Mouse (Mus musculus) ES-E14 (cell line): ENCODE results near the gene Rhbg. TPM values are rescaled to one million over a fixed set of nuclear protein-coding genes. Genes with fewer than 3 reads are reported as not detected.
A peak's percentile ranks its signal among the peaks of the same experiment; 100 is the strongest.

Experiments used
- DNase-seq: peaks from one replicate; pipeline ENCODE4 v3.0.0-alpha.2; 2013; ENCODE audit warnings: low read depth, low spot score
- H3K27ac ChIP-seq: 2 replicates; pipeline ENCODE4 v1.5.1; 2012; ENCODE audit warnings: low read depth, mild to moderate bottlenecking, low read length, moderate library complexity, mixed read lengths; ENCODE audit not compliant: poor library complexity, insufficient read depth, severe bottlenecking
- H3K36me3 ChIP-seq: 2 replicates; pipeline ENCODE4 v1.6.1; 2012; ENCODE audit warnings: mild to moderate bottlenecking, low read length, moderate library complexity, mixed read lengths; ENCODE audit not compliant: control insufficient read depth, poor library complexity, insufficient read depth, severe bottlenecking
- H3K4me1 ChIP-seq, 2 experiments: fragments of 150-350 bp in 1 of 2; sonication (generic) in 1 of 2; 2 replicates each; pipeline ENCODE4 v1.6.1; 2012; ENCODE audit warnings: low read length in 2 of 2, mild to moderate bottlenecking in 1 of 2, mixed read lengths in 1 of 2; ENCODE audit not compliant: control insufficient read depth in 2 of 2, insufficient read depth in 2 of 2, poor library complexity in 1 of 2
- H3K4me3 ChIP-seq, 2 experiments: fragments of 150-350 bp in 1 of 2; sonication (generic) in 1 of 2; 2 replicates each; pipeline ENCODE4 v1.5.1; 2012; ENCODE audit warnings: low read length in 2 of 2, low read depth in 1 of 2, mild to moderate bottlenecking in 1 of 2, mixed read lengths in 1 of 2; ENCODE audit not compliant: insufficient read depth in 1 of 2, poor library complexity in 1 of 2, severe bottlenecking in 1 of 2
- H3K9ac ChIP-seq: 2 replicates; pipeline ENCODE4 v1.6.1; 2012; ENCODE audit warnings: low read depth, mild to moderate bottlenecking, low read length, mixed read lengths; ENCODE audit not compliant: poor library complexity, insufficient read depth, severe bottlenecking
- H3K9me3 ChIP-seq: fragments of 150-350 bp; sonication (generic); 2 replicates; pipeline ENCODE4 v1.6.1; 2012; ENCODE audit warnings: low read depth, mild to moderate bottlenecking, low read length; ENCODE audit not compliant: control insufficient read depth, insufficient read depth
- CHD2 ChIP-seq: IDR thresholded peaks from 2 replicates; pipeline ENCODE4 v1.6.1; 2014; ENCODE audit warnings: mild to moderate bottlenecking, low read depth, low read length, inconsistent platforms
- HCFC1 ChIP-seq: IDR thresholded peaks from 2 replicates; pipeline ENCODE4 v1.6.1; 2012; ENCODE audit warnings: low read length, inconsistent platforms, borderline replicate concordance; ENCODE audit not compliant: insufficient read depth
- MAFK ChIP-seq: IDR thresholded peaks from 2 replicates; pipeline ENCODE4 v1.6.1; 2014; ENCODE audit warnings: mild to moderate bottlenecking, low read depth, low read length, inconsistent platforms; ENCODE audit not compliant: insufficient read depth
- ZC3H11A ChIP-seq: IDR thresholded peaks from 2 replicates; pipeline ENCODE4 v1.6.1; 2012; ENCODE audit warnings: low read depth, mild to moderate bottlenecking, inconsistent platforms, low read length, borderline replicate concordance
- ZNF384 ChIP-seq: IDR thresholded peaks from 2 replicates; pipeline ENCODE4 v1.6.1; 2012; ENCODE audit warnings: low read depth, low read length, inconsistent platforms
- in situ Hi-C, 2 experiments: fragments of 600-800 bp; cut with MboI; formaldehyde crosslinking; loops; one replicate each; pipeline ENCODE4 v1.15.1; 2025; ENCODE audit warnings: low sequenced_read_pairs in 2 of 2, inconsistent platforms in 1 of 2; ENCODE audit not compliant: unreplicated experiment in 2 of 2
- total RNA-seq: library from RNA; depleted of rRNA; stranded (reverse); fragments of 300-350 nt; gene quantifications from 2 replicates; pipeline ENCODE4 v1.2.3, GENCODE M21; 2012

Gene Rhbg
- total RNA-seq, 1 experiment = 3.4 TPM

GRCm38 (mm10) chr3:88215553-88216004 lies 38.9 kb downstream of the Rhbg start:
- Histone ChIP-seq H3K9ac (no peak overlapping the region), H3K27ac (no peak overlapping the region), H3K4me1 (peaks cover 0 to 5% of the 10 kb centered on the region in 2 experiments; a peak in 1 of 4 replicates), H3K4me3 (peak overlapping the region; percentile 32 to 65; a peak in 1 of 4 replicates), H3K9me3 (no peaks in the 10 kb centered on the region), H3K36me3 (no peaks in the 10 kb centered on the region)
- DNase-seq = no peak
- TF ChIP-seq CHD2 (no peak), HCFC1 (no peak), MAFK (no peak), ZC3H11A (no peak), ZNF384 (no peak)
- in situ Hi-C loops = no loop called here

GRCm38 (mm10) chr3:88214971-88215552 lies 39.4 kb downstream of the Rhbg start:
- no peak overlapping the region for H3K27ac ChIP-seq
- in situ Hi-C loops = no loop called here

GRCm38 (mm10) chr3:88214197-88214938 lies 40.1 kb downstream of the Rhbg start:
- no peak for DNase-seq

More at GRCm38 (mm10) chr3:88214971-88215552, 39.4 kb downstream of the Rhbg start:
- H3K9ac ChIP-seq = peak overlapping the region; percentile 36; the same call in 1 of the 2 replicates
- peak overlapping the region; percentile 65 to 69 for H3K4me3 ChIP-seq
- no peaks in the 10 kb centered on the region for H3K9me3 ChIP-seq
- peaks cover 0 to 4% of the 10 kb centered on the region in 2 experiments; a peak in 1 of 4 replicates for H3K4me1 ChIP-seq
- TF ChIP-seq CHD2 = no peak
- no peak for TF ChIP-seq HCFC1
- TF ChIP-seq ZC3H11A = no peak
- TF ChIP-seq MAFK = no peak
- no peak for TF ChIP-seq ZNF384
- no peak for DNase-seq
- no peaks in the 10 kb centered on the region for H3K36me3 ChIP-seq

DNA sequence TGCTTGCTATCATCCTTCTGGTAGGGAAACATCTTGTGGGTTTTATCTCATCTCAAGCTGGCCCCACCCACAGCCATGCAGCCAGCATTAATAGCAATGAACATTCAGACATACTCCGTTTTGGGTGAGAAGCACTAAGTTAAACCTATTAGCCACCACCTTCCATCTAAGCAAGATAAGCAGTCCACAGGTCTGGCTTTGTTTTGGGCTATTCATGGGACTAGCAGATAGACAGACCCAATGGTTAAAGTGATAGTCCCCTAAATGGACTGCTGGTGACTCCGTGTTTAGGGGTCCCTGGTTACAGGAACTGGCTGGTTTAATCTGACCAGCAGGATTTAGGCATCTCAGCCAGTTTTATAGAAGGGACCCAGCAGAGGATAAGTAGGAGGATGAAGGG lies 41.5 kb downstream of the Rhbg start:
- TF ChIP-seq HCFC1 (no peak), ZC3H11A (no peak), ZNF384 (no peak), CHD2 (no peak)
- no peaks in the 10 kb centered on the region for H3K36me3 ChIP-seq
- no peak overlapping the region for H3K27ac ChIP-seq
- H3K9ac ChIP-seq = no peak overlapping the region
- H3K4me3 ChIP-seq = no peak overlapping the region
- no peak for DNase-seq
- in situ Hi-C loops = no loop called here
- no peaks in the 10 kb centered on the region for H3K9me3 ChIP-seq
- H3K4me1 ChIP-seq = peaks cover 0 to 4% of the 10 kb centered on the region in 2 experiments; a peak in 1 of 4 replicates

More at GRCm38 (mm10) chr3:88214197-88214938, 40.1 kb downstream of the Rhbg start:
- TF ChIP-seq MAFK = no peak
- no peak for TF ChIP-seq CHD2
- no peak for TF ChIP-seq HCFC1
- TF ChIP-seq ZNF384 = no peak
- TF ChIP-seq ZC3H11A = no peak
- Histone ChIP-seq H3K4me1 (peaks cover 0 to 4% of the 10 kb centered on the region in 2 experiments; a peak in 1 of 4 replicates), H3K4me3 (peak overlapping the region; percentile 65 to 69), H3K9me3 (no peaks in the 10 kb centered on the region), H3K36me3 (no peaks in the 10 kb centered on the region), H3K27ac (no peak overlapping the region), H3K9ac (peak overlapping the region; percentile 36)
- in situ Hi-C loops = no loop called here

- H3K9me3 ChIP-seq = no peaks in the 10 kb centered on the region
- in situ Hi-C loops = no loop called here
- TF ChIP-seq ZC3H11A = no peak
- TF ChIP-seq ZNF384 = no peak
- no peak for TF ChIP-seq HCFC1
- no peak for TF ChIP-seq MAFK
- TF ChIP-seq CHD2 = no peak
- H3K9ac ChIP-seq = no peak overlapping the region
- H3K36me3 ChIP-seq = no peaks in the 10 kb centered on the region
- H3K4me3 ChIP-seq = no peak overlapping the region
- peaks cover 0 to 4% of the 10 kb centered on the region in 2 experiments; a peak in 1 of 4 replicates for H3K4me1 ChIP-seq
- no peak for DNase-seq
- H3K27ac ChIP-seq = no peak overlapping the region
Observed at GRCm38 (mm10) chr3:88212356-88212755, 42.2 kb downstream of the Rhbg start.
